Mouse (Mus musculus) forebrain, postnatal 0 days (tissue): ENCODE data around the gene Kank4. TPM values are rescaled to one million over a fixed set of nuclear protein-coding genes. Genes with fewer than 3 reads are reported as not detected.
"Not testable (repeated sequence)": the region's sequence is repeated elsewhere in the genome, so short reads cannot be mapped to it uniquely, and the experiment has no call there.

Source experiments
- ATAC-seq: fragments of 200-750 bp; cut with Nextera tagmentation; 2 replicates; pipeline ENCODE4 v1.8.0; 2017; ENCODE audit warnings: mild to moderate bottlenecking, moderate library complexity
- DNase-seq: peaks from one replicate; pipeline ENCODE4 v3.0.0-alpha.2; 2015
- H3K27ac ChIP-seq: fragments of 300-500 bp; sonication (generic); 2 replicates; pipeline ENCODE4 v1.5.1; 2014; ENCODE audit warnings: low read depth, mild to moderate bottlenecking, antibody characterized with exemption, low read length, moderate library complexity, mixed read lengths
- H3K27me3 ChIP-seq: fragments of 300-500 bp; sonication (generic); 2 replicates; pipeline ENCODE4 v1.6.1; 2014; ENCODE audit warnings: mild to moderate bottlenecking, low read length, mixed read lengths; ENCODE audit not compliant: insufficient read depth
- H3K36me3 ChIP-seq: fragments of 300-500 bp; sonication (generic); 2 replicates; pipeline ENCODE4 v1.6.1; 2014; ENCODE audit warnings: mild to moderate bottlenecking, moderate library complexity; ENCODE audit not compliant: insufficient read depth
- H3K4me1 ChIP-seq: fragments of 300-500 bp; sonication (generic); 2 replicates; pipeline ENCODE4 v1.6.1; 2014; ENCODE audit warnings: antibody characterized with exemption; ENCODE audit not compliant: insufficient read depth
- H3K4me2 ChIP-seq: fragments of 300-500 bp; sonication (generic); 2 replicates; pipeline ENCODE4 v1.6.1; 2014; ENCODE audit warnings: low read depth, mild to moderate bottlenecking, moderate library complexity
- H3K4me3 ChIP-seq: fragments of 300-500 bp; sonication (generic); 2 replicates; pipeline ENCODE4 v1.5.1; 2014; ENCODE audit warnings: low read depth, low read length, mixed read lengths
- H3K9ac ChIP-seq: fragments of 300-500 bp; sonication (generic); 2 replicates; pipeline ENCODE4 v1.6.1; 2014; ENCODE audit warnings: mild to moderate bottlenecking
- H3K9me3 ChIP-seq: fragments of 300-500 bp; sonication (generic); 2 replicates; pipeline ENCODE4 v1.6.1; 2016; ENCODE audit warnings: low read length
- CTCF ChIP-seq: sonication (generic); IDR thresholded peaks from 2 replicates; pipeline ENCODE4 v1.5.1; 2016; ENCODE audit warnings: antibody characterized with exemption, control low read depth, low read depth
- WGBS: fragments of 180-500 bp; shearing (Covaris S2); extraction: QIAGEN DNeasy Blood & Tissue Kit; methylation state at CpG from one replicate; pipeline ENCODE4 v1.1.7; 2014; 5-methylcytosine and 5-hydroxymethylcytosine counted together
- polyA plus RNA-seq: library from polyadenylated mRNA; unstranded; fragments of >200 nt; fragmentation: Nextera tagmentation; extraction: Ambion mirVana; gene quantifications from 2 replicates; pipeline ENCODE4 v1.2.1, GENCODE M21; 2015
- total RNA-seq: library from RNA; depleted of rRNA; stranded (reverse); fragments of >200 nt; gene quantifications from 2 replicates; pipeline ENCODE4 v1.2.3, GENCODE M21; 2014

The Kank4 gene
- total and polyA plus RNA-seq, 2 experiments from 2014 or later: 0.17 to 1.9 TPM

GRCm38 (mm10) chr4:98857037-98857648 is 39.8 kb upstream of the Kank4 start:
- no peak for DNase-seq
- H3K27ac ChIP-seq: no peak overlapping the region

GRCm38 (mm10) chr4:98853926-98854325 is 36.6 kb upstream of the Kank4 start:
- TF ChIP-seq CTCF: no peak
- no peak overlapping the region for H3K4me3 ChIP-seq
- no peak overlapping the region for H3K9ac ChIP-seq
- no peak overlapping the region for H3K4me2 ChIP-seq
- H3K27ac ChIP-seq: no peak overlapping the region
- H3K9me3 ChIP-seq: no peaks in the 10 kb centered on the region
- no peaks in the 10 kb centered on the region for H3K36me3 ChIP-seq
- no peaks in the 10 kb centered on the region for H3K4me1 ChIP-seq
- WGBS: 93% methylated on average over 4 of the region's 4 CpGs
- H3K27me3 ChIP-seq: no peaks in the 10 kb centered on the region
- DNase-seq (no peak), ATAC-seq (no peak)

More at GRCm38 (mm10) chr4:98857037-98857648, 39.8 kb upstream of the Kank4 start:
- H3K27me3 ChIP-seq: no peaks in the 10 kb centered on the region
- H3K9me3 ChIP-seq: no peaks in the 10 kb centered on the region
- no peaks in the 10 kb centered on the region for H3K4me1 ChIP-seq
- TF ChIP-seq CTCF: no peak
- no peak overlapping the region for H3K9ac ChIP-seq
- 73% methylated on average over 11 of the region's 11 CpGs for WGBS
- no peak for ATAC-seq
- H3K4me3 ChIP-seq: no peak overlapping the region
- no peak overlapping the region for H3K4me2 ChIP-seq
- H3K36me3 ChIP-seq: no peaks in the 10 kb centered on the region

- not testable (repeated sequence) for H3K4me1 ChIP-seq, DNase-seq, H3K9ac ChIP-seq, H3K4me2 ChIP-seq, H3K4me3 ChIP-seq, H3K27ac ChIP-seq, H3K27me3 ChIP-seq, H3K9me3 ChIP-seq, H3K36me3 ChIP-seq, ATAC-seq
- WGBS: 82% methylated on average over 1 of the region's 1 CpGs
Measured at GRCm38 (mm10) chr4:98850485-98850884, 33.1 kb upstream of the Kank4 start.

- Histone ChIP-seq H3K27ac (no peak overlapping the region), H3K9ac (no peak overlapping the region), H3K27me3 (no peaks in the 10 kb centered on the region), H3K4me1 (no peaks in the 10 kb centered on the region), H3K4me2 (no peak overlapping the region), H3K9me3 (no peaks in the 10 kb centered on the region), H3K36me3 (no peaks in the 10 kb centered on the region), H3K4me3 (no peak overlapping the region)
- no peak for TF ChIP-seq CTCF
- WGBS: 70% methylated on average over 6 of the region's 6 CpGs
- ATAC-seq (no peak), DNase-seq (no peak)
Measured at GRCm38 (mm10) chr4:98847120-98847885, 30.0 kb upstream of the Kank4 start.

GRCm38 (mm10) chr4:98846396-98846795 is 29.1 kb upstream of the Kank4 start:
- Histone ChIP-seq H3K27me3 (no peaks in the 10 kb centered on the region), H3K4me1 (no peaks in the 10 kb centered on the region), H3K9ac (no peak overlapping the region), H3K36me3 (no peaks in the 10 kb centered on the region), H3K27ac (no peak overlapping the region), H3K4me3 (no peak overlapping the region), H3K4me2 (no peak overlapping the region), H3K9me3 (no peaks in the 10 kb centered on the region)
- WGBS: 57% methylated on average over 3 of the region's 3 CpGs
- DNase-seq (no peak), ATAC-seq (no peak)
- TF ChIP-seq CTCF: no peak

- Histone ChIP-seq H3K4me1 (no peaks in the 10 kb centered on the region), H3K9me3 (no peaks in the 10 kb centered on the region), H3K9ac (no peak overlapping the region), H3K27me3 (no peaks in the 10 kb centered on the region), H3K36me3 (no peaks in the 10 kb centered on the region), H3K4me3 (no peak overlapping the region), H3K27ac (no peak overlapping the region), H3K4me2 (no peak overlapping the region)
- ATAC-seq (peak; percentile 92), DNase-seq (no peak)
- 67% methylated on average over 8 of the region's 8 CpGs for WGBS
- TF ChIP-seq CTCF: no peak
Measured at GRCm38 (mm10) chr4:98845687-98846125, 28.4 kb upstream of the Kank4 start.

- H3K4me3 ChIP-seq: no peak overlapping the region
- no peak for TF ChIP-seq CTCF
- WGBS: 83% methylated on average over 4 of the region's 4 CpGs
Measured at GRCm38 (mm10) chr4:98845201-98845600, 27.9 kb upstream of the Kank4 start.

More at GRCm38 (mm10) chr4:98845201-98845600, 27.9 kb upstream of the Kank4 start:
- Histone ChIP-seq H3K27ac (no peak overlapping the region), H3K36me3 (no peaks in the 10 kb centered on the region), H3K9me3 (no peaks in the 10 kb centered on the region), H3K27me3 (no peaks in the 10 kb centered on the region), H3K9ac (no peak overlapping the region), H3K4me2 (no peak overlapping the region), H3K4me1 (no peaks in the 10 kb centered on the region)
- DNase-seq (no peak), ATAC-seq (no peak)
